Mouse (Mus musculus) urinary bladder, adult 2 months (tissue): ENCODE data around the gene Olfr1226. TPM values are rescaled to one million over a fixed set of nuclear protein-coding genes. Genes with fewer than 3 reads are reported as not detected.
"Not testable (repeated sequence)": the region's sequence is repeated elsewhere in the genome, so short reads cannot be mapped to it uniquely, and the experiment has no call there.

Source experiments
- DNase-seq: peaks from one replicate; pipeline ENCODE4 v3.0.0; 2022; ENCODE audit warnings: low spot score
- polyA plus RNA-seq: library from polyadenylated mRNA; depleted of rRNA; stranded (reverse); fragments of >200 nt; gene quantifications from 2 replicates; pipeline ENCODE4 v1.2.3, GENCODE M21; 2012; rRNA removed

Olfr1226 gene
- not detected in 2 replicates for polyA plus RNA-seq

DNA sequence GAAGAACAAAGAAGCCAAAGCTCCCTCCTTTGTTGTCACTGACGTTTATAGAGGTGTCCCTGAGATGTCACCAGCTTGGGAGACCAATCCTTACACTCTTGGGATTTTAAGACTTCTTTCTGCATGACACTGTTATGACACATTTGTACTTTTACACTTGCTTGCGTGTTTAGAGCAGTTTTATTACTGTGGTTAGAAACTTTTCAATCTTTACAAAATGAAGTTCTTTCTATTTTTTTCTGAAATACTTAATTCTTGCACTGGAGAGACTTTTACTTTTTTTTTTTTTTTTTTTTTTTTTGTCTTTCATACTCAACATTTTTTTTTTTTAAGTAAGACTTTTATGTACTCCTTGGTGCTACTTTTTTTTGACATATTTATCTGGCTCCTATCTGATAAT lies at the start of gene Olfr1226:
TSS of gene Olfr1226 (minus strand) at position 101 of the 400 bp plus-strand sequence.
- DNase-seq, result no peak

DNA sequence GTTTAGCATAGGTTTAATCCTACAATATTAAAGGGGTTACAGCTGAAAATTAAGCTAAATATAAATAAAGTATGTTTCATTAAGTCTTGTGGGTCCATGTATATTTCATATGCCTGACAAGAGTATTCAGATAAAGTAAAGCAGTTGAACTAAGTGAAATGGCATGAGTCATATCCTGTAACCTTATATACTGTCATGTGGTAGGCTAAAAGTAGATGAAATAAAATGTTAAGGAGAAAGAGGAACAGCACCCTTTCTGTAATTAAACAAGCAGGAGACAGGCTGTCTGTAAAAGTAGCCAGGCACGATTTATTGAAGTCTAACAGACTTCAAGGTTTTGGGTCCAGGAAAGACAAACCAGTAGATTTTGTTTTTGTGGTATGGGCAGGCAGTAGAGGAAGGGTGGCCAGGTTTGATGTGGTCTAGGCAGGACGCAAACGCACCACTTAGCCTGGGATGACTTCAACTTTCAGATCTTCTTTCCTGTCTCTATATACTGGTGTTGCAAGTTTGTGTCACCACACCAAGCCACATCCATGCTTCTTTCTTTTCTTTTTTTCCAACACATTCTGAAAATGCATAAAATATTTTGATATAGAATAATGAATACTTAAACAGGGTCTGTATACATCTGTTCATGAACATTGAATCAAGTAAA lies 3.4 kb downstream of the Olfr1226 start:
- no peak for DNase-seq

- DNase-seq, result no peak
These were observed 25.3 kb downstream of the Olfr1226 start, which contains the start of gene Olfr1225 for GRCm38 (mm10) chr2:89174569-89174968. Olfr1225 (minus strand) TSS chr2:89174669.

DNA sequence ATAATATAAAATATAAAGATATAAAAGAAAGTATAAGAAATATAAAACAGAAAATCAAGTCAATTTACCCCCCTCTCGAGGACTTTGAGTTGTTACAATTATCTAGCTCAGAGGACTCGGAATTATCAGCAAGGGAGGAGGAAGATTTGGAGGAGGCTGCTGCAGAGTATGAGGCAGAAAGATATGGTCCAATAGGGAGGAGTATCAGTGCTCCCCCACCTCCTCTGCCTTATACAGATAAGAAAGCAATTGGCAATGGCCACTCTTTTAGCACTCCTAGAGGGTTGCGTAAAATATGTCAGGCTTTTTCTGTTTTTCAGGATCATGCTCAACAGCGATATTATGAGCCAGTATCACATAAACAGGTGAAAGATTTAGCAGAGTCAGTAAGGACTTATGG lies 35.1 kb downstream of the Olfr1226 start:
- not testable (repeated sequence) for DNase-seq

GRCm38 (mm10) chr2:89163991-89164390 lies 35.9 kb downstream of the Olfr1226 start, which contains the start of gene Olfr1224-ps1:
Olfr1224-ps1 (minus strand) TSS chr2:89164091.
- DNase-seq, result not testable (repeated sequence)

GRCm38 (mm10) chr2:89151460-89151859 lies 48.4 kb downstream of the Olfr1226 start, which contains the start of gene Olfr1223:
Olfr1223 (minus strand) TSS chr2:89151560.
- no peak for DNase-seq

Other genes starting within 250 kb of the Olfr1226 start
- gene Olfr1212, start 246.1 kb downstream of the Olfr1226 start, polyA plus RNA-seq, result not detected in 2 replicates
- gene Gm13762, start 219.8 kb downstream of the Olfr1226 start, polyA plus RNA-seq, result not detected in 2 replicates
- not detected in 2 replicates for gene Olfr1214, start 207.4 kb downstream of the Olfr1226 start, polyA plus RNA-seq
- not detected in 2 replicates for gene Olfr1215, start 193.1 kb downstream of the Olfr1226 start, polyA plus RNA-seq
- gene Olfr1216, start 181.7 kb downstream of the Olfr1226 start, polyA plus RNA-seq, result not detected in 2 replicates
- gene Olfr1217, start 168.0 kb downstream of the Olfr1226 start, polyA plus RNA-seq, result not detected in 2 replicates
- not detected in 2 replicates for gene Olfr1218, start 138.9 kb downstream of the Olfr1226 start, polyA plus RNA-seq
- not detected in 2 replicates for gene Olfr1219, start 116.5 kb downstream of the Olfr1226 start, polyA plus RNA-seq
- gene Olfr1220, start 93.2 kb downstream of the Olfr1226 start, polyA plus RNA-seq, result not detected in 2 replicates
- not detected in 2 replicates for gene Olfr1221, start 82.8 kb downstream of the Olfr1226 start, polyA plus RNA-seq
- not detected in 2 replicates for gene Olfr1222, start 67.0 kb downstream of the Olfr1226 start, polyA plus RNA-seq
- not detected in 2 replicates for gene Olfr1223, start 48.5 kb downstream of the Olfr1226 start, polyA plus RNA-seq
- gene Olfr1224-ps1, start 36.0 kb downstream of the Olfr1226 start, polyA plus RNA-seq, result not detected in 2 replicates
- not detected in 2 replicates for gene Olfr1225, start 25.4 kb downstream of the Olfr1226 start, polyA plus RNA-seq
- not detected in 2 replicates for gene Olfr1228, start 54.0 kb upstream of the Olfr1226 start, polyA plus RNA-seq
- not detected in 2 replicates for gene Olfr1229, start 88.0 kb upstream of the Olfr1226 start, polyA plus RNA-seq
- not detected in 2 replicates for gene Olfr1230, start 97.2 kb upstream of the Olfr1226 start, polyA plus RNA-seq
- gene Olfr1231, start 107.0 kb upstream of the Olfr1226 start, polyA plus RNA-seq, result not detected in 2 replicates
- gene Olfr1232, start 129.6 kb upstream of the Olfr1226 start, polyA plus RNA-seq, result not detected in 2 replicates
- gene Olfr1233, start 142.3 kb upstream of the Olfr1226 start, polyA plus RNA-seq, result not detected in 2 replicates
- not detected in 2 replicates for gene Olfr1234, start 164.8 kb upstream of the Olfr1226 start, polyA plus RNA-seq
- gene Olfr1238, start 209.6 kb upstream of the Olfr1226 start, polyA plus RNA-seq, result not detected in 2 replicates
- not detected in 2 replicates for gene Olfr1239, start 220.4 kb upstream of the Olfr1226 start, polyA plus RNA-seq
- gene Olfr1240, start 243.0 kb upstream of the Olfr1226 start, polyA plus RNA-seq, result not detected in 2 replicates